Mouse (Mus musculus) neural tube, embryonic 12.5 days (tissue): Measurements from ENCODE around the gene Exoc6. TPM values are rescaled to one million over a fixed set of nuclear protein-coding genes. Genes with fewer than 3 reads are reported as not detected.
A peak's percentile ranks its signal among the peaks of the same experiment; 100 is the strongest.
"Not testable (repeated sequence)": the region's sequence is repeated elsewhere in the genome, so short reads cannot be mapped to it uniquely, and the experiment has no call there.

Experiments
- ATAC-seq: fragments of 200-750 bp; cut with Nextera tagmentation; 2 replicates; pipeline ENCODE4 v1.8.0; 2017; ENCODE audit warnings: low read depth, mild to moderate bottlenecking, moderate TSS enrichment, moderate library complexity; ENCODE audit not compliant: low FRiP score
- H3K27ac ChIP-seq: fragments of 300-500 bp; sonication (generic); 2 replicates; pipeline ENCODE4 v1.5.1; 2016
- H3K27me3 ChIP-seq: fragments of 300-500 bp; sonication (generic); replicated peaks from 2 replicates; pipeline ENCODE4 v1.6.1; 2016; ENCODE audit warnings: mild to moderate bottlenecking
- H3K36me3 ChIP-seq: fragments of 300-500 bp; sonication (generic); 2 replicates; pipeline ENCODE4 v1.6.1; 2016; ENCODE audit warnings: mild to moderate bottlenecking
- H3K4me1 ChIP-seq: fragments of 300-500 bp; sonication (generic); 2 replicates; pipeline ENCODE4 v1.6.1; 2016
- H3K4me2 ChIP-seq: fragments of 300-500 bp; sonication (generic); replicated peaks from 2 replicates; pipeline ENCODE4 v1.6.1; 2016; ENCODE audit warnings: mild to moderate bottlenecking
- H3K4me3 ChIP-seq: fragments of 300-500 bp; sonication (generic); 2 replicates; pipeline ENCODE4 v1.5.1; 2016
- H3K9ac ChIP-seq: fragments of 300-500 bp; sonication (generic); 2 replicates; pipeline ENCODE4 v1.6.1; 2016; ENCODE audit warnings: mild to moderate bottlenecking
- H3K9me3 ChIP-seq: fragments of 300-500 bp; sonication (generic); 2 replicates; pipeline ENCODE4 v1.6.1; 2016; ENCODE audit warnings: mild to moderate bottlenecking
- WGBS: fragments of 180-500 bp; shearing (Covaris S2); methylation state at CpG from one replicate; pipeline ENCODE4 v1.1.7; 2016; 5-methylcytosine and 5-hydroxymethylcytosine counted together
- polyA plus RNA-seq: library from polyadenylated mRNA; unstranded; fragments of >200 nt; fragmentation: Nextera tagmentation; extraction: Ambion mirVana; gene quantifications from 2 replicates; pipeline ENCODE4 v1.2.1, GENCODE M21; 2016

Gene Exoc6
- polyA plus RNA-seq, 1 experiment from 2014 or later: 13.5 TPM

- Histone ChIP-seq H3K27me3 (no peaks in the 10 kb centered on the region), H3K4me1 (no peaks in the 10 kb centered on the region), H3K36me3 (no peaks in the 10 kb centered on the region), H3K4me3 (no peak overlapping the region), H3K9ac (no peak overlapping the region), H3K9me3 (no peaks in the 10 kb centered on the region), H3K27ac (no peak overlapping the region), H3K4me2 (no peak overlapping the region)
- no peak for ATAC-seq
- WGBS: 95% methylated on average over 9 of the region's 9 CpGs
These were observed 5.7 kb upstream of the Exoc6 start for GRCm38 (mm10) chr19:37544476-37544875.

GRCm38 (mm10) chr19:37545231-37545630 lies 5.0 kb upstream of the Exoc6 start:
- H3K27ac ChIP-seq: no peak overlapping the region
- no peaks in the 10 kb centered on the region for H3K27me3 ChIP-seq
- no peaks in the 10 kb centered on the region for H3K36me3 ChIP-seq
- no peaks in the 10 kb centered on the region for H3K9me3 ChIP-seq
- no peaks in the 10 kb centered on the region for H3K4me1 ChIP-seq
- no peak overlapping the region for H3K4me2 ChIP-seq
- H3K4me3 ChIP-seq: no peak overlapping the region
- no peak overlapping the region for H3K9ac ChIP-seq
- WGBS: 64% methylated on average over 3 of the region's 3 CpGs
- ATAC-seq: no peak

DNA sequence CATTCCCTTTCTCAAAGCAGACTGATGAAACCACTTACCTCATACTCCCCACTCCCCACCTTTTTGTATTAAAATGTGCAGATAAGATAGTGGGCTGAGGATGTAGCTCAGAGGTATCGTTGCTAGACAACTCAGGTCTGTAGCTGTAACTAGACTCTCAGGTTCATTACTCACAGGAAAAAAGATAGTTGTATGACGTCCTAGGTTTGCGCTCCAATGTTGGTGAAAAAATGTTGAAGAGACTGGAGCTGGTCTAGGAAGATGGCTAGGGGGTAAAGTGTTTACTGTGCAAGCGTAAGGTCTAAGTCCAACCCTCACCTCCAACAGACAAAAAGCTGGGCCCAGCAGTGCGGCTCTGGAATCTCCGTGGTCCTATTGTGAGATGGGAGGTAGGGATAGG lies 4.5 kb upstream of the Exoc6 start:
- Histone ChIP-seq H3K4me2 (no peak overlapping the region), H3K9me3 (no peaks in the 10 kb centered on the region), H3K27me3 (no peaks in the 10 kb centered on the region), H3K36me3 (no peaks in the 10 kb centered on the region), H3K4me1 (no peaks in the 10 kb centered on the region), H3K27ac (no peak overlapping the region), H3K9ac (no peak overlapping the region), H3K4me3 (no peak overlapping the region)
- 89% methylated on average over 6 of the region's 6 CpGs for WGBS
- ATAC-seq: no peak

- Histone ChIP-seq H3K4me2 (no peak overlapping the region), H3K27me3 (no peaks in the 10 kb centered on the region)
- WGBS: 67% methylated on average over 4 of the region's 4 CpGs
These were observed 3.4 kb upstream of the Exoc6 start for GRCm38 (mm10) chr19:37546776-37547175.

GRCm38 (mm10) chr19:37551040-37551566 lies 885 bp downstream of the Exoc6 start:
- no peak for ATAC-seq
- Histone ChIP-seq H3K36me3 (no peaks in the 10 kb centered on the region), H3K4me3 (peak overlapping the region; percentile 79), H3K27me3 (no peaks in the 10 kb centered on the region), H3K4me2 (peak overlapping the region; percentile 93), H3K9ac (peak overlapping the region; percentile 67), H3K27ac (no peak overlapping the region), H3K4me1 (no peaks in the 10 kb centered on the region), H3K9me3 (no peaks in the 10 kb centered on the region)
- 16% methylated on average over 8 of the region's 8 CpGs for WGBS

More at GRCm38 (mm10) chr19:37546776-37547175, 3.4 kb upstream of the Exoc6 start:
- Histone ChIP-seq H3K9me3 (no peaks in the 10 kb centered on the region), H3K27ac (no peak overlapping the region), H3K4me3 (no peak overlapping the region), H3K9ac (no peak overlapping the region), H3K36me3 (no peaks in the 10 kb centered on the region), H3K4me1 (no peaks in the 10 kb centered on the region)
- ATAC-seq: no peak

DNA sequence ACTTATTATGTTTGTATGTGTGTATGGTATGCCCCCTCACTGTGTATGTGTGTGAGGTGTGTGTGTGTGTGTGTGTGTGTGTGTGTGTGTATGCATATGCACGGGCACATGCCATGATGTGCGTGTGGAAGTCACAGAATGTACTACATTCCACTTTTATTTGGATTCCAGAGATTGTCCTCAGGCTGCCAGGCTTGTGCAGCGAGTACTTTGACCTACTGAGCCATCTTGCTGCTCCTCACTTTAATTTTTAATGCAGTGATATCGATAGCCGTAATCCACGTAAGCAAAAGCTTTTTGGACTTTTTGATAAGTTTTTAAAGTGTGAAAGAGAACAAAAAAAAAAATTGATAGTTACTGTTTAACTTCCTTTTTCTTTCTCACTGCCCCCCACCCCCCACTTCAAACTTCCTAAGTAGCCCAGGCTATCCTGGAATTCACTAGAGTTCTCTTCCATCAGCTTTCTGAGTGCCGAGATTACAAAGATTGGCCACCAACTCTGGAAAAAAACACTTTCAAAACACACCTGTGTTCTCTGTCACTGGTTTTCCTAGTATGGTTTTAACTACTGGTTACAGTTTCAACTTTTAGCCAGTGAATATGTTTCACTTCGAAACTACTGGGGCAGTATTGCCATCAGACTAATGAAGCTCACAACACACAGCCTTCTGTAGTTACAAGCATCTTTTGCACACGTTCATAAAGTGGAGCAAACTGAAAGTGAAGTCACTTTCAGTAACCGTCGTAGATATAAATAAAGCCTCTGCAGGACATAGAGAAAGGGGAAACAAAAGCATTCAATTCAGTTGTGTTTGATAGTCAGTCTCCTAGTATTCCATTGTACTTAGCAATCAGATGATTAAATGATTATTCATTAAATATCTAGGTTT lies 3.4 kb downstream of the Exoc6 start:
- no peaks in the 10 kb centered on the region for H3K27me3 ChIP-seq
- 88% methylated on average over 11 of the region's 11 CpGs for WGBS
- no peaks in the 10 kb centered on the region for H3K9me3 ChIP-seq
- H3K4me2 ChIP-seq: no peak overlapping the region
- no peaks in the 10 kb centered on the region for H3K4me1 ChIP-seq
- H3K9ac ChIP-seq: no peak overlapping the region
- no peak overlapping the region for H3K27ac ChIP-seq
- H3K36me3 ChIP-seq: no peaks in the 10 kb centered on the region
- no peak overlapping the region for H3K4me3 ChIP-seq
- ATAC-seq: no peak

GRCm38 (mm10) chr19:37554266-37554650 lies 4.0 kb downstream of the Exoc6 start:
- not testable (repeated sequence) for H3K9ac ChIP-seq, H3K4me3 ChIP-seq, H3K27ac ChIP-seq, H3K4me2 ChIP-seq, ATAC-seq, H3K4me1 ChIP-seq, H3K9me3 ChIP-seq, H3K27me3 ChIP-seq, H3K36me3 ChIP-seq
- 89% methylated on average over 5 of the region's 5 CpGs for WGBS

GRCm38 (mm10) chr19:37555863-37556566 lies 5.8 kb downstream of the Exoc6 start:
- no peak overlapping the region for H3K4me2 ChIP-seq
- no peak overlapping the region for H3K27ac ChIP-seq
- H3K9me3 ChIP-seq: no peaks in the 10 kb centered on the region
- H3K4me3 ChIP-seq: no peak overlapping the region
- H3K36me3 ChIP-seq: no peaks in the 10 kb centered on the region
- 88% methylated on average over 6 of the region's 6 CpGs for WGBS
- H3K4me1 ChIP-seq: peaks cover 7% of the 10 kb centered on the region; the same call in 1 of the 2 replicates
- no peak overlapping the region for H3K9ac ChIP-seq
- no peaks in the 10 kb centered on the region for H3K27me3 ChIP-seq
- no peak for ATAC-seq

DNA sequence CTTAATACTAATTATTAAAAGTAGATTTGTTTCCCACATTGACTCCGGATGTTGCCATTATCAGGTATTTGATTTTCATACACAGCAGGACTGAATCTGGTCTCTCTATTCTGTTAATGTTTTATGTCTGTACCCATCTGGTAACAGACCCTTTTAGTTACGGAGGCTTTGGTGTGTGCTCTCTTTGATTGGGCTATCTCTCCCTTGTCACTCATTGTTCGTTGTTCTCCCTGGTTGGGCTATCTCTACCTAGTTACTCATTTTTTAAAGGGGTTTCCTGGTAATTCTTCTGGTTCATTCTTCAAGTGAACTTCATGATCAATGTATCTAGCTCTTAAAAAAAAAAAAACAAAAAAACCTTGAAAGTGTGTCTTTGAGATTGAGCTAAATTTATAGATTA lies 7.7 kb downstream of the Exoc6 start:
- Histone ChIP-seq H3K9ac (no peak overlapping the region), H3K36me3 (no peaks in the 10 kb centered on the region), H3K27me3 (no peaks in the 10 kb centered on the region), H3K4me2 (no peak overlapping the region), H3K27ac (no peak overlapping the region), H3K9me3 (no peaks in the 10 kb centered on the region), H3K4me3 (no peak overlapping the region), H3K4me1 (peaks cover 7% of the 10 kb centered on the region; the same call in 1 of the 2 replicates)
- no peak for ATAC-seq
- 67% methylated on average over 3 of the region's 3 CpGs for whole genome bisulfite sequencing

DNA sequence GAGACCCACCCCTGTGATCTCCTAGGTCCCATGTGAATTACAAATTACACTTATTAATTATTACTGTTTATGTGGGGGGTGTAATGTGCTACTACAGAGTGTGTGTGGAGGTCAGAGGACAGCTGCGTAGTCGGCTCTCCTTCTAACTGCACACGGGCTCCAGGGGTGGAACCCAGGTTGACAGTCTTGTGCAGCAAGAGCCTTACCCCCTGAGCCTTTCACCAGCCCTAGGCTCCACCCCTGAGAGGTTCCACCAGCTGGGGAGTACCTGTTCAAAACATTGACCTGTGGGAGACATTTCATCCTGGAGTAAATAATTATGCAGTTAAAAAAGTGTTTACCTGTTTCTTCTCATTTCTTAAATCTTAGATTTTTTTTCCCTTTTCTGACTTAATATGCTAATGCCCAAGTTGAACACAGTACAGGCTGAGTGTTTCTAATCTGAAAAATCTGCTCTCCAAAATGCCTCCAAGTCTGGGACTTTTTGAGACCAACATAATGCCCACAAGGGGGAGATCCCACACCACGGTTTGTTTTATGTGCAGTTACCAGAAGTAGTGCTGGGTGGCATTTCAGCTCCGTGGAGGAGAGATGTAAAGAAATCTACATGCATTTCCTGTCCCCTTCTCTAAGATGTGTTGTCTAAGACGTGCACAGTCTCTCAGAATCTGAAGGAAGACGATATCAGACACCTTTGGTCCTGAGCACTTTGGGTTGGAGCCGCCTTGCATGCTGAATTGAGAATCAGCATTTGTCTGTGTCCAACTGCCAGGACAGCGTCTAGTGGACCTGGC lies 9.3 kb downstream of the Exoc6 start:
- H3K4me1 ChIP-seq: peaks cover 7% of the 10 kb centered on the region; the same call in 1 of the 2 replicates
- WGBS: 53% methylated on average over 9 of the region's 9 CpGs
- no peak overlapping the region for H3K4me3 ChIP-seq
- H3K27ac ChIP-seq: no peak overlapping the region
- H3K27me3 ChIP-seq: no peaks in the 10 kb centered on the region
- H3K4me2 ChIP-seq: peak overlapping the region; percentile 26; the same call in 1 of the 2 replicates
- ATAC-seq: no peak
- no peaks in the 10 kb centered on the region for H3K36me3 ChIP-seq
- H3K9ac ChIP-seq: no peak overlapping the region
- H3K9me3 ChIP-seq: no peaks in the 10 kb centered on the region

DNA sequence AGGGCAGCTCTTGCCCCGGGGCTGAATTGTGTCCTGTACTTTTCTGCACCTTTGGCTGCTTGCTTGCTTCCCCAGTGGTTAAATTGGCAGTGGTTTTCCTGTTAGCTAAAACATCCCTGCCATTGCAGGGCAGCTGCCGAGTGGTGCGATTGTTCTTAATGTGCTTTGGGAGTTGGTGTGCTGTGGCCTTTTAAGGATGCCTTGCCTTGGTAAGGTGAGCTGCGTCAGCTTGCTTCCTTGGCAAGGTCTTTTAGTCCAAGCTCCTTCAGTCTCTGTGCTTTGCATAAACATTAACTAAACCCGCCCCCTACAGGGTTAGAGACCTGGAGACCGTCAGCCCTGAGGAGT lies 9.8 kb downstream of the Exoc6 start:
- no peak overlapping the region for H3K27ac ChIP-seq
- H3K27me3 ChIP-seq: no peaks in the 10 kb centered on the region
- no peak overlapping the region for H3K4me3 ChIP-seq
- H3K36me3 ChIP-seq: no peaks in the 10 kb centered on the region
- no peak for ATAC-seq
- WGBS: 31% methylated on average over 6 of the region's 6 CpGs
- H3K9me3 ChIP-seq: no peaks in the 10 kb centered on the region
- H3K4me1 ChIP-seq: peaks cover 7% of the 10 kb centered on the region; the same call in 1 of the 2 replicates
- peak overlapping the region; percentile 26; the same call in 1 of the 2 replicates for H3K4me2 ChIP-seq
- no peak overlapping the region for H3K9ac ChIP-seq
